Mouse (Mus musculus): Measurements from ENCODE around the gene Map2k2.

DNA sequence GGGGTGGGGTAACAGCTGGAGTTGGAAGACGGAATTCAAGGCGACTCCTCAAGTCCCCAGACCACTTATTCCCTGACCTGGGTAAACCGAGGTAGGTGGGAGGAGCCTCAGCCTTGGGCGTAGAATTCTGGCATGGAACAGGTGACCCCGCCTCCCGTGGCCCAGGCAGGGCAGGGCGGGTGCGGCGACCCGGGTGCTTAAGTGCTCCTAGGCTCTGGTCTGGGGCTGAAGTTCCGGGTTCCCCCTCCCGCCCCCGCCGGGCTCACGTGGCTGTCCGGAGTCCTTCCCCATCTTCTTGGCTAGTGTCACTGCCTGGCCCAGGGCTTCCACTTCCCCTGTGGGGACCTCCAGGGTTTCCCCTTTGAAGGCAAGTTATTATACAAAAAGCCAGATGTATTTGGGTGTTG, 28.5 kb downstream of the Map2k2 start:
- no peak for TF ChIP-seq CTCF (IDR thresholded peaks at IDR 0.05; ENCODE audit: borderline replicate concordance, insufficient read depth, low read depth, low read length)
- no peak for TF ChIP-seq POLR2A (IDR thresholded peaks at IDR 0.05; ENCODE audit: borderline replicate concordance, insufficient read depth, low read length)
